Mouse (Mus musculus) olfactory bulb, adult 2 months (tissue): ENCODE measurements around the gene Cpeb4.

Experiments
- CTCF ChIP-seq: fragments of 200-500 bp; IDR thresholded peaks from 2 replicates; pipeline ENCODE4 v1.5.1; 2012; ENCODE audit warnings: low read depth, mild to moderate bottlenecking, low read length, moderate library complexity; ENCODE audit not compliant: insufficient read depth
- POLR2A ChIP-seq: fragments of 200-500 bp; IDR thresholded peaks from 2 replicates; pipeline ENCODE4 v1.6.1; 2012; ENCODE audit warnings: mild to moderate bottlenecking, low read depth, low read length, moderate library complexity; ENCODE audit not compliant: insufficient read depth

DNA sequence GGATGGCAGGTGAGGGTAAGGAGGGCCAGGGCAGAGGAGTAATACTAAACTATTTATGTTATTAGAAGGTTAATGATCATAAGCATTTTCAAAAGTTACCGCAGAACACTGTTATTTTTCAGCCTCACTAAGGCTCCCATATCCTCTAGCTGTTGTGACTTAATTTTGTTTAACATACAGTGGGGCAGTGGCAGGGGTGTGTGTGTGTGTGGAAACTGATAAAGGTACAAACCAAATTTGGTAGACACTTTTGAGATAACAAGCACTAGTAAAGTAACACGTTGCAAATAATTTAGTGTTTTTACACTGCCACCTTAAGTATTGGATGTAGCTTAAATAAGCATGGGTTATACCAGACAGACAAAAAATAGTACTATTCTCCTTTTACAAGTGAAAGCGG lies 24.9 kb downstream of the Cpeb4 start:
- TF ChIP-seq POLR2A (no peak), CTCF (no peak)
